Mouse (Mus musculus): ENCODE data around the gene Eif4ebp2. TPM values are rescaled to one million over a fixed set of nuclear protein-coding genes. Genes with fewer than 3 reads are reported as not detected.

Eif4ebp2 gene
- polyA plus RNA-seq, 1 experiment from 2014 or later = 66.4 TPM

DNA sequence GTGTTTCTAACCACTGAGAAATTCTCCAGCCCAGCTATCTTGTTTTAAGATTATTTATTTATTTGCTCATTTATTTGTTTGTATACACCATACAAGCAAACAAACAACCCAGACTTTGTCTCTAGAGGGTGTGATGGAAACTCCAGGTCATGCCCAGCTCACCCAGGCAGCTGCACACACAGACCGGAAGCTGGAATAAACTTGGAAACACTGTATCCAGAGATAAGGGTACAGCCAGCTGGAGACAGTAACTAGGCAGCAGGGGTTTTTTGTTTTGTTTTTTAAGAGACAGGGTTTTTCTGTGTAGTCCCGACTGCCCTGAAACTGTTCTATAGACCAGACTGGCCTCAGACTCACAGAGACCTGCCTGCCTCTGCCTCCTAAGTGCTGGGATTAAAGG lies 62.3 kb downstream of the Eif4ebp2 start:
- WGBS = 66% methylated on average over 2 of the region's 2 CpGs
- Histone ChIP-seq H3K36me3 (no peaks in the 10 kb centered on the region), H3K27me3 (peaks cover 6% of the 10 kb centered on the region; the same call in 1 of the 2 replicates), H3K9ac (no peak overlapping the region), H3K9me3 (no peaks in the 10 kb centered on the region), H3K27ac (no peak overlapping the region), H3K4me1 (replicated peaks) (peaks cover 9% of the 10 kb centered on the region; the same call in 1 of the 2 replicates), H3K4me2 (no peak overlapping the region), H3K4me3 (no peak overlapping the region)
- no peak for ATAC-seq (ENCODE audit: low FRiP score)

- Histone ChIP-seq H3K4me3 (no peak overlapping the region), H3K9ac (no peak overlapping the region), H3K9me3 (no peaks in the 10 kb centered on the region), H3K4me1 (replicated peaks) (peaks cover 10% of the 10 kb centered on the region), H3K27ac (no peak overlapping the region), H3K27me3 (peaks cover 11% of the 10 kb centered on the region), H3K36me3 (no peaks in the 10 kb centered on the region), H3K4me2 (no peak overlapping the region)
- whole genome bisulfite sequencing = 12% methylated on average over 5 of the region's 5 CpGs
- peak; percentile 72 for ATAC-seq (ENCODE audit: low FRiP score)
Measured at GRCm38 (mm10) chr10:61389020-61389419, 63.4 kb downstream of the Eif4ebp2 start.

DNA sequence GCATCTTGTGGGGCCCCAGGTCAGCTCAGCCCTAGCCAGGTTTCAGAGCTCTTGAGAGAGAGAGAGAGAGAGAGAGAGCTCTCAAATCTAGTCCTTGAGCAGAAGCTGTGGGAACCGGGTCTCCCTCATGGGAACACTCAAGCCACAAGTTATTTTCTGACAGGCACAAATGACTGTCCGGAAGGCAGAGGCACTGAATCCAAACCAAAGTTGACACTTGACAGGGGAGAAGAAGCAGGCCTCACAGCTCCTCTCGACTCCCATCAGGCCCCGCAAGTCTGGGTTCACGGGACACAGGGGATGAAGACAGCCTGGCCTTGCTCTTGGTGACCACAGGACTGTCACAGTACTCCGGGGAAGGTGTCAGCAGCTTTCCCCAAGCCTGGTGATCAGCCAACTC lies 66.2 kb downstream of the Eif4ebp2 start:
- Histone ChIP-seq H3K9me3 (no peaks in the 10 kb centered on the region), H3K27ac (no peak overlapping the region), H3K4me3 (no peak overlapping the region), H3K9ac (no peak overlapping the region), H3K27me3 (peaks cover 25% of the 10 kb centered on the region), H3K4me2 (no peak overlapping the region), H3K36me3 (no peaks in the 10 kb centered on the region), H3K4me1 (replicated peaks) (peaks cover 32% of the 10 kb centered on the region)
- ATAC-seq (ENCODE audit: low FRiP score) = no peak
- WGBS = 79% methylated on average over 6 of the region's 6 CpGs

DNA sequence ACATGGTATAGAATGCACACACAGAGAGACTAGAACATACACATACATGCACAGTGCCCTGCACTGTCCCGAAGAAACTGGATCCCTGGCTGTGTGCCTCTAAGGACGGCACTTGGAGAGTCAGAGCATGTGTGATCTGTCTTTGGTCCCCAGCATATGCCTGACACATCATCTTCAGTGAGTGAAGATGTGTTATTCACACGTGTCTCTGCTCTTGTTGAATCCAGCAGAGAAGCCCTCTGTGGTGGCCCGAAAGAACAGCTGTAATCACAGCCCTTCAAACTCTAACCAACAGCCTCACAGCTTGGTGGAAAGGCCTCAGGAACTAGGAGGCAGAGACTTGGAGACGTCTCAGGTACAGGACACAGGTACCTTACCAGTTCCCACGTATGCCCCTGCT lies 67.3 kb downstream of the Eif4ebp2 start:
- Histone ChIP-seq H3K9ac (no peak overlapping the region), H3K36me3 (no peaks in the 10 kb centered on the region), H3K27me3 (peaks cover 35% of the 10 kb centered on the region), H3K4me1 (replicated peaks) (peaks cover 43% of the 10 kb centered on the region), H3K9me3 (no peaks in the 10 kb centered on the region), H3K4me2 (no peak overlapping the region), H3K4me3 (no peak overlapping the region), H3K27ac (no peak overlapping the region)
- 86% methylated on average over 6 of the region's 6 CpGs for WGBS
- no peak for ATAC-seq (ENCODE audit: low FRiP score)

GRCm38 (mm10) chr10:61383715-61384047 lies 68.8 kb downstream of the Eif4ebp2 start:
- Histone ChIP-seq H3K4me1 (replicated peaks) (peaks cover 53% of the 10 kb centered on the region), H3K4me3 (peak overlapping the region; percentile 68), H3K27me3 (peaks cover 35% of the 10 kb centered on the region), H3K9ac (peak overlapping the region; percentile 80), H3K27ac (peak overlapping the region; percentile 74), H3K4me2 (peak overlapping the region; percentile 87), H3K9me3 (no peaks in the 10 kb centered on the region), H3K36me3 (no peaks in the 10 kb centered on the region)
- 5% methylated on average over 11 of the region's 11 CpGs for WGBS
- no peak; the same call in 1 of the 2 replicates for ATAC-seq (ENCODE audit: low FRiP score)

GRCm38 (mm10) chr10:61383021-61383714 lies 69.3 kb downstream of the Eif4ebp2 start, which contains the start of gene Pald1:
Pald1 (minus strand) TSS chr10:61383530.
- H3K4me2 ChIP-seq = peak within 1 kb of the TSS; percentile 87
- peak; percentile 85 for ATAC-seq (ENCODE audit: low FRiP score)
- under 1% methylated on average over 60 of the region's 60 CpGs for WGBS
- peak within 1 kb of the TSS; percentile 80 for H3K9ac ChIP-seq
- H3K4me3 ChIP-seq = peak within 1 kb of the TSS; percentile 68
- no peaks in the 10 kb centered on the region for H3K9me3 ChIP-seq
- peak within 1 kb of the TSS; percentile 74 for H3K27ac ChIP-seq
- peaks cover 33% of the 10 kb centered on the region for H3K27me3 ChIP-seq
- H3K36me3 ChIP-seq = no peaks in the 10 kb centered on the region
- H3K4me1 ChIP-seq (replicated peaks) = peaks cover 54% of the 10 kb centered on the region

- Histone ChIP-seq H3K4me1 (replicated peaks) (peaks cover 54% of the 10 kb centered on the region), H3K27ac (peak overlapping the region; percentile 74)
- ATAC-seq (ENCODE audit: low FRiP score) = 0 out of 2 replicates have a peak, but pooled peaks have one; percentile 7
Measured at GRCm38 (mm10) chr10:61382281-61382731, 70.2 kb downstream of the Eif4ebp2 start.

DNA sequence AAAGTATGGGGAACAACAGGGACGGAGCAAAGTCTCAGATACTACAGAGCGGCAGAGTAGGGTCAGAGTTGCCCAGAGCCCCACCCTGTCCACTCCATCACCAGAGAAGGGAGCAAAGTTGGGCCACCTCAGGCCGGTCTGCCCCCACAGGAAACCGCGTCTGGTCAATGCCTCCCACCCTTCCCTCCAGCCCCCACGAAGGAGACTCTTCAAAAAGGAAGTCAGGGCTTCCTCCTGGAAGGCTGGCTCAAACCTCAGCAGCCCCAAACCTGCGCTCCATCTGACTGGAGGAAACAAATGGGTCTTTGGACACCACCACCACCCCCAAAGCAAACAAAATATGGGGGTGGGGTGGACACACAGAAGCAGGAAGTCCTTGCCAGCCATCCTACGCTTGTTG lies 70.6 kb downstream of the Eif4ebp2 start:
- H3K27me3 ChIP-seq = peaks cover 33% of the 10 kb centered on the region
- H3K4me2 ChIP-seq = peak overlapping the region; percentile 87
- no peaks in the 10 kb centered on the region for H3K9me3 ChIP-seq
- WGBS = 7% methylated on average over 8 of the region's 8 CpGs
- H3K36me3 ChIP-seq = no peaks in the 10 kb centered on the region
- H3K4me3 ChIP-seq = peak overlapping the region; percentile 68
- peaks cover 54% of the 10 kb centered on the region for H3K4me1 ChIP-seq (replicated peaks)
- no peak for ATAC-seq (ENCODE audit: low FRiP score)
- H3K27ac ChIP-seq = peak overlapping the region; percentile 74
- H3K9ac ChIP-seq = peak overlapping the region; percentile 80

More at GRCm38 (mm10) chr10:61382281-61382731, 70.2 kb downstream of the Eif4ebp2 start:
- WGBS = under 1% methylated on average over 8 of the region's 8 CpGs
- H3K4me3 ChIP-seq = peak overlapping the region; percentile 68
- peak overlapping the region; percentile 80 for H3K9ac ChIP-seq
- peaks cover 33% of the 10 kb centered on the region for H3K27me3 ChIP-seq
- peak overlapping the region; percentile 87 for H3K4me2 ChIP-seq
- H3K36me3 ChIP-seq = no peaks in the 10 kb centered on the region
- no peaks in the 10 kb centered on the region for H3K9me3 ChIP-seq

GRCm38 (mm10) chr10:61380186-61380585 lies 72.3 kb downstream of the Eif4ebp2 start:
- H3K4me2 ChIP-seq = peak overlapping the region; percentile 87
- no peaks in the 10 kb centered on the region for H3K9me3 ChIP-seq
- peaks cover 30% of the 10 kb centered on the region for H3K27me3 ChIP-seq
- WGBS = 4% methylated on average over 9 of the region's 9 CpGs
- H3K36me3 ChIP-seq = no peaks in the 10 kb centered on the region
- H3K4me3 ChIP-seq = peak overlapping the region; percentile 68
- peak overlapping the region; percentile 53 for H3K9ac ChIP-seq
- peak overlapping the region; percentile 74 for H3K27ac ChIP-seq
- no peak for ATAC-seq (ENCODE audit: low FRiP score)
- H3K4me1 ChIP-seq (replicated peaks) = peaks cover 62% of the 10 kb centered on the region

- no peak for ATAC-seq (ENCODE audit: low FRiP score)
- peak overlapping the region; percentile 74; the same call in 1 of the 2 replicates for H3K27ac ChIP-seq
- H3K9ac ChIP-seq = peak overlapping the region; percentile 53; the same call in 1 of the 2 replicates
- 83% methylated on average over 13 of the region's 13 CpGs for WGBS
- H3K4me3 ChIP-seq = peak overlapping the region; percentile 68
- H3K27me3 ChIP-seq = peaks cover 24% of the 10 kb centered on the region
- H3K9me3 ChIP-seq = no peaks in the 10 kb centered on the region
- no peaks in the 10 kb centered on the region for H3K36me3 ChIP-seq
- peaks cover 67% of the 10 kb centered on the region for H3K4me1 ChIP-seq (replicated peaks)
- peak overlapping the region; percentile 87 for H3K4me2 ChIP-seq
Measured at GRCm38 (mm10) chr10:61379340-61380040, 73.0 kb downstream of the Eif4ebp2 start.

- H3K9ac ChIP-seq = no peak overlapping the region
- H3K9me3 ChIP-seq = 0 out of 2 replicates have a peak, but pooled peaks cover 3% of the 10 kb centered on the region
- H3K4me1 ChIP-seq (replicated peaks) = peaks cover 64% of the 10 kb centered on the region
- 92% methylated on average over 5 of the region's 5 CpGs for WGBS
- no peak overlapping the region for H3K4me3 ChIP-seq
- no peak overlapping the region for H3K27ac ChIP-seq
- no peaks in the 10 kb centered on the region for H3K36me3 ChIP-seq
- peaks cover 24% of the 10 kb centered on the region for H3K27me3 ChIP-seq
- H3K4me2 ChIP-seq = no peak overlapping the region
- no peak for ATAC-seq (ENCODE audit: low FRiP score)
Measured at GRCm38 (mm10) chr10:61378698-61379097, 73.8 kb downstream of the Eif4ebp2 start.
